Mouse (Mus musculus): ENCODE data around the gene Stk40.
"Not testable (repeated sequence)": the region's sequence is repeated elsewhere in the genome, so short reads cannot be mapped to it uniquely, and the experiment has no call there.

The Stk40 gene

GRCm38 (mm10) chr4:126155183-126155582 is 51.4 kb downstream of the Stk40 start:
- DNase-seq (ENCODE audit: low spot score in 2 of 2) = no peak

DNA sequence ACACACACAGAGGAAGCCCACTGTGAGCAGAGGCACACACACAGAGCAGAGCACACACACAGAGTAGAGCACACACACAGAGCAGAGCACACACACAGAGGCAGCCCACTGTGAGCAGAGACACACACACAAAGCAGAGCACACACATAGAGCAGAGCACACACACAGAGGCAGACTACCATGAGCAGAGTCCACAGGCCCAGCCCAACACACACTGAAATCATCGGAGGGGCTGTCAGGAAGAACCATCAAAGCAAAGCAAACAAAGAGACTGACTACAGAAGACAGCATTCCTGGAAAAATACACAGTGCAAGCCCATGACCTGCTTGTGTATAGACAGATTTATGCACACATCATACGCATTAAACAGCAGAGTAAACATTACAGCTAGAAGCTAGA is 52.1 kb downstream of the Stk40 start:
- DNase-seq (ENCODE audit: low spot score in 2 of 2) = no peak

- DNase-seq (ENCODE audit: low spot score in 2 of 2) = no peak
Measured at GRCm38 (mm10) chr4:126156617-126157016, 52.9 kb downstream of the Stk40 start.

- no peak for DNase-seq (ENCODE audit: low spot score in 2 of 2)
Measured at GRCm38 (mm10) chr4:126157562-126157961, 53.8 kb downstream of the Stk40 start.

DNA sequence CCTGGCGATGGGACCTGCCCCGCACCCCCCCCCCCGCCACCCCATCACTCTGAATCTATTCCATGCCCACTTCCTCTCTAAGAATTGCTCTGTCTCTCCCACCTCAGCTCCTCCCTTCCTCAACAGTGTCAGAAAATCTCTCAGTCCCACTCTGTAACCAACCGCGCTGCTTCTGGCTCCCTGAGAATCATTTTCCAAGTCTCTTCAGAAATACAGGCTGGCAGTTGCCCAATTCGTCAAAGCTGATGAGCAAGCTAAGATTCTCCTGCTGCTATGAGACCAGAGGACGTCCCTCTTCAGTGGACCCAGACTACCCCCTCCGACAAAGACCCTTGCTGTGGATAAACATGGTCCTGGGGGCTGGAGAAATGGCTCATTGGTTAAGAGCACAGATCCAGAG is 55.7 kb downstream of the Stk40 start:
- DNase-seq (ENCODE audit: low spot score in 2 of 2) = peak; percentile 73 to 75

- no peak for DNase-seq (ENCODE audit: low spot score in 2 of 2)
Measured at GRCm38 (mm10) chr4:126160981-126161380, 57.2 kb downstream of the Stk40 start.

GRCm38 (mm10) chr4:126161456-126161855 is 57.7 kb downstream of the Stk40 start:
- DNase-seq (ENCODE audit: low spot score in 2 of 2) = no peak

- no peak for DNase-seq (ENCODE audit: low spot score in 2 of 2)
Measured at GRCm38 (mm10) chr4:126161986-126162385, 58.2 kb downstream of the Stk40 start.

DNA sequence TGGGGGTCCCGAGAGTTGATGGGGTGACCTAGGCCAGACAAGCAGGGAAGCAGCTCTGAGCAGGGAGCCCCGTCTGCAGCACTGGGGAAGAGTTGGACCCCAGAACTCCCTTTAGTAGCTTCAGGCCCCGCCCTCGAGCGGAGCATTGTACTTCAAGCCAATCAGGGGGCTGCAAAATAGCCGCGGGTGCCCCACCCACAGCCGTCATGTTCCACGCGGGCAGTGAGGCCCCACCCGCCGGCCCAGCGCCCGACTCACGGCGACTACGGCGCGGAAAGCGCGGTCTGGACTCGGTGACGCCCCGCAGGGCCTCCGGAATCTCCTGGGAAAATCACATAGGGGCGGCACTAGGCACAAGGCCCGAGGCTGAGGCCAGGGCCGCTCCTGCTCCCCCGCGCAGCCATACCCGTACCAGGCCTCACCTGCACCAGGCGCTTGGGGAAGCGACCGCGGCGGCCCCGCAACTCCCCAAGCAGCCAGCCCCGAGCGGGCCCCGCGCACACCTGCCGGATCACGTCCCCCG is 58.8 kb downstream of the Stk40 start:
- DNase-seq (ENCODE audit: low spot score in 2 of 2) = peak; percentile 91 to 93

- DNase-seq (ENCODE audit: low spot score in 2 of 2) = no peak
Measured at GRCm38 (mm10) chr4:126163067-126163659, 59.4 kb downstream of the Stk40 start, which contains the start of gene Sh3d21. Gene Sh3d21 (minus strand): TSS chr4:126163491.

- no peak for DNase-seq (ENCODE audit: low spot score in 2 of 2)
Measured at GRCm38 (mm10) chr4:126163685-126164084, 59.9 kb downstream of the Stk40 start.

DNA sequence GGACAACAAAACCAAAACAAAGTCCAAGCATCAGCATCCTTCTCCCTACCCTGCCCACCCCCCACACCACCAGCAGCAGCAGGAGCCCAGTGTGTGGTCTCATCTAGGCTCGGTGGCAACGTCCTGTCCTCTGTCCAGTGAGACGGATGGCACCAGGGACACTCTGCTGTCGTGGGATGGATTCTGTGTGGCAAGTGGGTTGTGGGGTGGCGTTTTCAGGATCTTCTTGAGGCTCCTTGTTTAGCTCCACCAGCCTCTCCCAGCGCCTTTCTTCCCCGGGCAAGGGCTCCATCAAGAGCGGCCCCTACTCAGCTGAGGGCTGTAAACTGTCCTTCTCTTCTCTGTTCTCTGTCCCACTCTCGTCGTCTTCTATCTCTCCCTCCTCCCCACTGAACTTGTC is 61.3 kb downstream of the Stk40 start:
- not testable (repeated sequence) for DNase-seq (ENCODE audit: low spot score in 2 of 2)

DNA sequence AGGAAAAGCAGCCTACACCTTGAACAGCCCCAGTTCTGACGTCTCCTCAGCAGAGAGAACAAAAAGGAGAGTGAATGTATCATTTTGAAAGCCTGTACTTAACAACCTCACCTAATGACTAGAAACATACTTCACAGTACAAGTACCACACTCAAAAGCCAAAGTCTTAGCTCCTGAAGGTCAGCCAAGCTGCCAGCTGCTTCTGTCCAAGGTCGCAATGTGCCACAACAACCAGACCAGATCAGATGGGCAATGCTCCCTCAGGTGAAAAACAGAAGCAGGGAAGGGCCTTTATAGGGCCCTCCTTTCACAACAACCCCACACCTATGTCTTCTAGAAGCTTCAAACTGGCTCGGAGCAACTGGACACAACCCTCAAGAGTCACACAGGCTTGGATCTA is 62.3 kb downstream of the Stk40 start:
- no peak for DNase-seq (ENCODE audit: low spot score in 2 of 2)

- no peak for DNase-seq (ENCODE audit: low spot score in 2 of 2)
Measured at GRCm38 (mm10) chr4:126168851-126169250, 65.1 kb downstream of the Stk40 start.

- not testable (repeated sequence) for DNase-seq (ENCODE audit: low spot score in 2 of 2)
Measured at GRCm38 (mm10) chr4:126170737-126171136, 67.0 kb downstream of the Stk40 start.

- no peak for DNase-seq (ENCODE audit: low spot score in 2 of 2)
Measured at GRCm38 (mm10) chr4:126173800-126174199, 70.0 kb downstream of the Stk40 start.

DNA sequence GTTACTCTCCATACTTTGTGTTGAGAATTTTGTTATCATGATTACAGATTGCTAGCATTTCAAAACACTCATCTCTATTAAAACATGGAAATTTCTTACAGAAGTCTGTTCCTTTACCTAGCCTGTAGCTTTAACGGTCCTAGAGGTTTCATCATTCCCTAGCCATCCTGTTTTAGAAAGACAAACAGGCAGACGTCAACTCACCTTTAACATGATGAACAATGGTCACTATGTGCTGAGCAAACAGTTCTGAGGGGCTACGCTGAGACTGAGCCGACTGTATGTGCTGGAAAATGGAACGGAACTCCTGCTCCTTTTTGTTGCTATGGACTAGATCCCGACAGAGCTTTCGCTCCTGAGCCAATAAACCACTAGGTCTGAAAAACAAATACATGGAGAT is 72.2 kb downstream of the Stk40 start:
- DNase-seq (ENCODE audit: low spot score in 2 of 2) = not testable (repeated sequence)

DNA sequence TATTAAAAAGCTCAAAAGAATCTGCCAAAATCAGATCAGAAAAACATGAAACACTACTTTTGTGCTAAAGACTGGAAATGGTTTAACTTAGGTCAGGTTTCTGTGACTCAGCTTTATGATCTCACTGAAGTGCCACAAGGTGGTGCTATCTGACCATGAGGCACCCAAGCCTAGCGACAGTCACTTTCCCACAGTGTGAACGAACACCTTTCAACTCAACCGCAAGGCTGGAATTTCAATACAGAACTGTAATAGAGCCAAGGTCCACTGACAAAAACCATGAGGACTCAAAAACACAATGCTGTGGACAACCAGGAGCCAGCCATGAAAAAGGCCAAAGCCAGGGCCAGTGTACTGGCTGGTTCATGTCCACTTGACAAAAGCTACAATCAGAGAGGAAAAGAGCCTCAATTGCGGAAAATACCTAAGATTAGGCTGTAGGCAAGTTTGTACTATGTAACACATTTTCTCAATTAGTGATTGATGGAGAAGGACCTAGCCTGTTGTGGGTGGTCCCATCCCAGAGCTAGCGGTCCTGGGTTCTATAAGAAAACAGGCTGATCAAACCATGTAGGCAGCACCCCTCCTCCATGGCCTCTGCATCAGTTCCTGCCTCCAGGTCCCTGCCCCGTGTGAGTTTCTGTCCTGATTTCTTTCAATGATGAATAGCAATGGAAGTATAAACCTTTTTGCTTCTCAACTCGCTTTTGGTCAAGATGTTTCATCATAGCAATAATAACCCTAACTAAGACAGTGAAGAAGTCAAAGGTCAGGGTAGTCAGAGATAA is 77.6 kb downstream of the Stk40 start:
- DNase-seq (ENCODE audit: low spot score in 2 of 2) = peak; percentile 59 to 64

DNA sequence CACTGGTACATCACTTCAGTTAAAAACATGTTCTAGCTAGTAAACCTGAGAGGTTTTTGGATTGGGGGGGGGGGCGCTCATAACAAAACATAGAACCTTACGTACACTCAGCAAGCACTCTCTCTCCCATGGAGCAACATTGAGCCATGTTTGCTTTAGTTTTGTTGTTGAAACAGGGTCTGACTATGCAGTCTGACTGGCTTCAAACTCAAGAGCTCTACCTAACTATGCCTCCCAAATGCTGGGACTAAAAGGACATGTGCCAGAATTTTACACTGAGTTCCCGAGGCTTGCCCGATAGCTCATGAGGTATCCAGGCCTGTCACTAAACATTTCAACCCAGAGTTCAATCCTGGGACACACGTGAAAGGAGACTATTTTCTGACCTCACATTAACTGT is 79.3 kb downstream of the Stk40 start:
- DNase-seq (ENCODE audit: low spot score in 2 of 2) = no peak

GRCm38 (mm10) chr4:126187096-126187495 is 83.3 kb downstream of the Stk40 start:
- no peak for DNase-seq (ENCODE audit: low spot score in 2 of 2)
